Mouse (Mus musculus) hindbrain, embryonic 11.5 days (tissue): ENCODE results near the gene Aen. TPM values are rescaled to one million over a fixed set of nuclear protein-coding genes. Genes with fewer than 3 reads are reported as not detected.

ENCODE experiments used
- ATAC-seq: fragments of 200-750 bp; cut with Nextera tagmentation; 2 replicates; pipeline ENCODE4 v1.8.0; 2017; ENCODE audit warnings: mild to moderate bottlenecking, moderate TSS enrichment, moderate library complexity; ENCODE audit not compliant: low FRiP score
- DNase-seq: peaks from one replicate; pipeline ENCODE4 v3.0.0-alpha.2; 2015; ENCODE audit warnings: low spot score
- H3K27ac ChIP-seq: fragments of 300-500 bp; sonication (generic); 2 replicates; pipeline ENCODE4 v1.5.1; 2014; ENCODE audit warnings: mild to moderate bottlenecking, low read depth, low read length
- H3K27me3 ChIP-seq: fragments of 300-500 bp; sonication (generic); 2 replicates; pipeline ENCODE4 v1.6.1; 2014; ENCODE audit warnings: mild to moderate bottlenecking, low read length, moderate library complexity, mixed read lengths; ENCODE audit not compliant: control insufficient read depth, insufficient read depth
- H3K36me3 ChIP-seq: fragments of 300-500 bp; sonication (generic); 2 replicates; pipeline ENCODE4 v1.6.1; 2014; ENCODE audit warnings: mild to moderate bottlenecking, low read length, moderate library complexity, mixed read lengths; ENCODE audit not compliant: control insufficient read depth, insufficient read depth
- H3K4me1 ChIP-seq: fragments of 300-500 bp; sonication (generic); replicated peaks from 2 replicates; pipeline ENCODE4 v1.6.1; 2014; ENCODE audit warnings: low read length, mixed read lengths; ENCODE audit not compliant: control insufficient read depth, insufficient read depth
- H3K4me2 ChIP-seq: fragments of 300-500 bp; sonication (generic); replicated peaks from 2 replicates; pipeline ENCODE4 v1.6.1; 2014; ENCODE audit warnings: mild to moderate bottlenecking, low read depth, low read length
- H3K4me3 ChIP-seq: fragments of 300-500 bp; sonication (generic); 2 replicates; pipeline ENCODE4 v1.5.1; 2014; ENCODE audit warnings: low read depth, low read length
- H3K9ac ChIP-seq: fragments of 300-500 bp; sonication (generic); 2 replicates; pipeline ENCODE4 v1.6.1; 2014; ENCODE audit warnings: low read depth, low read length
- H3K9me3 ChIP-seq: fragments of 300-500 bp; sonication (generic); 2 replicates; pipeline ENCODE4 v1.6.1; 2016; ENCODE audit warnings: low read length; ENCODE audit not compliant: control insufficient read depth
- WGBS: fragments of 180-500 bp; shearing (Covaris S2); extraction: QIAGEN DNeasy Blood & Tissue Kit; methylation state at CpG from one replicate; pipeline ENCODE4 v1.1.7; 2014; 5-methylcytosine and 5-hydroxymethylcytosine counted together
- polyA plus RNA-seq: library from polyadenylated mRNA; unstranded; fragments of >200 nt; fragmentation: Nextera tagmentation; extraction: Ambion mirVana; gene quantifications from 2 replicates; pipeline ENCODE4 v1.2.1, GENCODE M21; 2014

Gene Aen
- polyA plus RNA-seq, 1 experiment from 2014 or later, result 37.4 TPM

DNA sequence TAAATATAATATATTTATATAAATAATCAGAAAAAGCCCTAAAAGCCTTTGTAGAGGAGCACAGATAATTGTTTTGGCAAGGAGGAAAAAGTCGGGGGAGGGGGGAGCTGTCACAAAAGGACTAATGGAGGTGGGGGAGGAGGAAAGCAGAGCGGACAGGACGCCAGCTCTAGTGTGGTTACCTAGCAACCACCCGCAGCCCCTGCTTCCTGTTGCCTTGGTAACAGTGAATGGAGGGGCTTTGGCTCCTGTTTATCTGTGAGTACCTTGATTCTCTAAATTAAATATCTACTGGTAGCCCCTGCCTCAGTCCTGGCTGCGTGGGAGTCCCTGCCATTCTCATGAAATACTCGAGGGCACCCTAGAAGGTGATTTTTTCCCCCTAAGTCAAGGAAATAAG is 11.5 kb upstream of the Aen start:
- DNase-seq (peak; percentile 83), ATAC-seq (peak; percentile 55)
- Histone ChIP-seq H3K4me3 (peak overlapping the region; percentile 10; the same call in 1 of the 2 replicates), H3K4me2 (peak overlapping the region; percentile 31), H3K27me3 (0 out of 2 replicates have a peak, but pooled peaks cover 7% of the 10 kb centered on the region), H3K9me3 (no peaks in the 10 kb centered on the region), H3K4me1 (peaks cover 9% of the 10 kb centered on the region; the same call in 1 of the 2 replicates), H3K9ac (no peak overlapping the region), H3K27ac (peak overlapping the region; percentile 12; the same call in 1 of the 2 replicates), H3K36me3 (no peaks in the 10 kb centered on the region)
- WGBS, result 8% methylated on average over 6 of the region's 6 CpGs

DNA sequence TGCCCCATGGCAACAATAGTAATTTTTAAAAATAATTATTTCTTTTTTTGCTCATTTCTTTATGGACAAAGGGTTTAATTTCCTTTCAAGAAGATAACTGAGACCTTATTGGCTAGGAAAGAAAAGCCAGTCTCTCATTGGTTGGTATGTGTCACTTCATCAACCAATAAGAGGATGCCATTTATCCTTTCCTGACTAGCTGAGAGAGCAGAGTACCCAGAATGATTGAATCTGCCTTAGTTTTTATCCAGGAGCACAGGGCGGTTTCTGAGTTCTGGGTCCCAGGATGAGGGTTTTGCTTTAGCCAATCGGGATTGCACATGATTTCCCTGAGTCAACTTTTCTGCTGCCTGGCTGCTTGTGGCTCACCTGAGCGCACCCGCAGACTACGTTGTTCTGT is 10.2 kb upstream of the Aen start:
- H3K4me1 ChIP-seq, result peaks cover 9% of the 10 kb centered on the region; the same call in 1 of the 2 replicates
- no peak overlapping the region for H3K9ac ChIP-seq
- ATAC-seq, result no peak
- peaks cover 9% of the 10 kb centered on the region; the same call in 1 of the 2 replicates for H3K27me3 ChIP-seq
- 87% methylated on average over 5 of the region's 5 CpGs for WGBS
- H3K36me3 ChIP-seq, result no peaks in the 10 kb centered on the region
- H3K4me3 ChIP-seq, result no peak overlapping the region
- no peak for DNase-seq
- no peak overlapping the region for H3K27ac ChIP-seq
- H3K4me2 ChIP-seq, result no peak overlapping the region
- no peaks in the 10 kb centered on the region for H3K9me3 ChIP-seq

DNA sequence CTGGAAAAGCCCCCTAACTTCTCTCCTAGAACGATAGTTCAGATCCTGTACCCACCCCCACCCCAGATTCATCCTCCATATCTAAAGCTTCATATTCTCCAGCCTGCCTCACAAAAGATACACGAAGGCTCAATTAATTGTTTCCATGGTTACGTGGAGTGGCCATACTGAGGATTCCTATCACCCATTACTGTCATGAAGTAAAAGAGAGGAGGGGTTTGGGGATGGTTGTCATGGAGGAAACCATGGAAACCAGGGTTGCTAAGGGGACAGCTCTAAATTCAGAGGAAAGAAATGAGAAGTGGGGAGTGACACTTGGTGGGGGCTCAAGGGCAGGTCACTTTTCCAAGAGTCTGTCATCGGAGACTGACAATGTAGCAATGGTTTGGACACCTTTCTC is 9.2 kb upstream of the Aen start:
- H3K27me3 ChIP-seq, result peaks cover 9% of the 10 kb centered on the region; the same call in 1 of the 2 replicates
- ATAC-seq, result 0 out of 2 replicates have a peak, but pooled peaks have one; percentile 6
- H3K4me2 ChIP-seq, result peak overlapping the region; percentile 12; the same call in 1 of the 2 replicates
- H3K9ac ChIP-seq, result no peak overlapping the region; the same call in 1 of the 2 replicates
- H3K27ac ChIP-seq, result peak overlapping the region; percentile 64; the same call in 1 of the 2 replicates
- H3K36me3 ChIP-seq, result no peaks in the 10 kb centered on the region
- H3K4me3 ChIP-seq, result no peak overlapping the region; the same call in 1 of the 2 replicates
- H3K9me3 ChIP-seq, result no peaks in the 10 kb centered on the region
- 34% methylated on average over 4 of the region's 4 CpGs for WGBS
- peak; percentile 71 for DNase-seq
- H3K4me1 ChIP-seq, result peaks cover 9% of the 10 kb centered on the region; the same call in 1 of the 2 replicates

DNA sequence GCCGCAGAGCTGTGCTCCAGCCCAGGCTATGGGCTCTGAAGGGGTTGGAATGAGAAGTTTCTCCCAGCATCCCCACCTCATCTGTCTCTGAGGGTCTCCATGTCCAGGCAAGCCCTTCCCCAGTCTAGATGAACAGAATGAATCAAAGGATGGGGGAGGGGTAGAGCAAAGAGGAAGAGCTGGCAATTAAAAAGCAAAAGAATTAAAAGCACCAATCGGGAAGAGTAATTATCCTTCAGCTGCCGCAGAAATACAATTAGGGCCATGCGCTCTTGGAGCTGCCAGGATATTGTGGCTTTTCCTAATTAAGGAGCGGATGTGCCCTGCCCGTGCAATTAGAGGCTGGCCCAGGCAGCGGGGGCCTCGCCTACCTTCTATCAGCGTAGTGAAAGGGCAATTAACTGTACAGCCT is 8.2 kb upstream of the Aen start:
- no peaks in the 10 kb centered on the region for H3K36me3 ChIP-seq
- H3K27me3 ChIP-seq, result peaks cover 9% of the 10 kb centered on the region; the same call in 1 of the 2 replicates
- H3K4me3 ChIP-seq, result no peak overlapping the region
- DNase-seq (peak; percentile 19), ATAC-seq (peak; percentile 34)
- H3K9me3 ChIP-seq, result no peaks in the 10 kb centered on the region
- H3K4me1 ChIP-seq, result peaks cover 7% of the 10 kb centered on the region; the same call in 1 of the 2 replicates
- 51% methylated on average over 9 of the region's 9 CpGs for WGBS
- H3K27ac ChIP-seq, result peak overlapping the region; percentile 64
- H3K9ac ChIP-seq, result peak overlapping the region; percentile 35; the same call in 1 of the 2 replicates
- H3K4me2 ChIP-seq, result peak overlapping the region; percentile 12; the same call in 1 of the 2 replicates

DNA sequence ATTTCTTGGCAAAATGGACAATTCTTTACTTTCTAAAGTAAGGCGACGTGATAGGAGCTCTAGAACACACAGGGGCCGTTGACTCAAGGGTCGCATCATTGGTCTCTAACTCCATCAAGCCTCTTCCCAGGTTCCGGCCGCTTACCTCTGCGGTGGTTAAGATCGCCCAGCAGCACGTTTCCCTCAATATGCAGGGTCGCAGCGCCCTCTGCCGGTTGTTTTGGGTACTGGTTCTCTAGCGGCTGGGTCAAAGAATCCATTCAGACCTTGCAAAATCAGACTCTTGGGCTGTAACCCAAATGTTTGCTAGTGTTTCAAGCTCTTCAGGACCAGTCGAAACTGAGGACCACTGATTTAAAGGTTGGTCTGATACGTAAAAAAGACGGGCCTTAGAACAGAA is 5.0 kb upstream of the Aen start:
- DNase-seq, result peak; percentile 97
- ATAC-seq, result no peak
- Histone ChIP-seq H3K9me3 (no peaks in the 10 kb centered on the region), H3K27me3 (peaks cover 4% of the 10 kb centered on the region; the same call in 1 of the 2 replicates), H3K36me3 (no peaks in the 10 kb centered on the region), H3K9ac (no peak overlapping the region), H3K4me2 (no peak overlapping the region), H3K27ac (no peak overlapping the region), H3K4me1 (0 out of 2 replicates have a peak, but pooled peaks cover 7% of the 10 kb centered on the region), H3K4me3 (no peak overlapping the region)
- 3% methylated on average over 16 of the region's 16 CpGs for WGBS

DNA sequence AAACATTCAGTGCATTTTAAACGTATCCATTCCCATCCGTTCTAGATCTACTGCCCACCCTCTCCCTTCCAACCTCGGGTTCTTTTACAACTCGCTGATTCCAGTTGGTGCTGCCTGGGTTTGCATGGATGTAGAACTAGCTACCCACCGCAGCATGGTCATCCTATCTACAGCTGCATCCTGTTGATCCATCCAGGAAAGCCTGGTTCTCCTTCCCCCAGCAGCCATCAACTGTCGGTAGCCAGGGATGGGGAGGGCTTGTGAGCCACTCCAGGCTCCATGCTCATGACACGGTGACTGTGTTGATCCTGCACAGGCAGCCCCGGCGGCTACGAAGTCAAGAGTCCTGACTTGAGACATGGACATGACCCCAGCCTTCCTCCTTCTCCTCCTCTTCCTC is 1.7 kb upstream of the Aen start:
- no peak overlapping the region for H3K9ac ChIP-seq
- H3K36me3 ChIP-seq, result no peaks in the 10 kb centered on the region
- ATAC-seq, result no peak
- peaks cover 2% of the 10 kb centered on the region; the same call in 1 of the 2 replicates for H3K27me3 ChIP-seq
- no peaks in the 10 kb centered on the region for H3K9me3 ChIP-seq
- H3K27ac ChIP-seq, result no peak overlapping the region
- no peak overlapping the region for H3K4me3 ChIP-seq
- peaks cover 6% of the 10 kb centered on the region; the same call in 1 of the 2 replicates for H3K4me1 ChIP-seq
- 90% methylated on average over 10 of the region's 10 CpGs for WGBS
- H3K4me2 ChIP-seq, result no peak overlapping the region
- DNase-seq, result no peak

DNA sequence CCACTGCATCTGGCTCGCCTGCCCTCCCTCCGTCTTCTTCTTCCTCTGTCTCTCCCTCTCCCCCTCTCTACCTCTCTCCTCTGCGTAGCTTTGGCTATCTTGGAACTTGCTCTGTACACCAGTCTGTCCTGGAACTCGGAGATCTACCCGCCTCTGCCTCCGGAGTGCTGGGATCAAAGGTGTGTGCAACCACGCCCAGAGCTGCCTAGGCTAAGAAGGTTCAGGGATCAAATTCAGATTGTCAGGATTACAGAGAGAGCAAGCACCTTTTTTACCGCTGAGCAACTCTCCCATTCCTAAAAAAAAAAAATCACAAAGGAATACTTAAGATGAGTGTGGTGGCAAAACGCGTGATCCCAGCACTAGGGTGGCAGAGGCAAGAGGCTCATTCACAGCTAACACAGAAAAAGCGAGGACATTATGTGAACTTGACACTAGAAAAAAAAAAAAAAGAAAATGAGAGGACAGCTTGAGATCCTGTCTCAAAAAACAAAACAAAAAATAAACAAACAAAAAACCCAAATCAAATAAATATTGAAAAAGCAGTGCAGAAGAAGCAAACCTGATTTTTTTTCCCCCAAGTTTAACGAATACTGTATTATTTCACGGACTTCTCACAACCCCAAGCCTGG is 517 bp upstream of the Aen start:
- Histone ChIP-seq H3K4me3 (peak overlapping the region; percentile 70), H3K4me1 (peaks cover 6% of the 10 kb centered on the region; the same call in 1 of the 2 replicates), H3K9ac (peak overlapping the region; percentile 46; the same call in 1 of the 2 replicates), H3K27me3 (no peaks in the 10 kb centered on the region), H3K36me3 (no peaks in the 10 kb centered on the region), H3K27ac (no peak overlapping the region), H3K9me3 (no peaks in the 10 kb centered on the region), H3K4me2 (peak overlapping the region; percentile 45)
- ATAC-seq (no peak), DNase-seq (peak; percentile 10)
- WGBS, result 59% methylated on average over 13 of the region's 13 CpGs

DNA sequence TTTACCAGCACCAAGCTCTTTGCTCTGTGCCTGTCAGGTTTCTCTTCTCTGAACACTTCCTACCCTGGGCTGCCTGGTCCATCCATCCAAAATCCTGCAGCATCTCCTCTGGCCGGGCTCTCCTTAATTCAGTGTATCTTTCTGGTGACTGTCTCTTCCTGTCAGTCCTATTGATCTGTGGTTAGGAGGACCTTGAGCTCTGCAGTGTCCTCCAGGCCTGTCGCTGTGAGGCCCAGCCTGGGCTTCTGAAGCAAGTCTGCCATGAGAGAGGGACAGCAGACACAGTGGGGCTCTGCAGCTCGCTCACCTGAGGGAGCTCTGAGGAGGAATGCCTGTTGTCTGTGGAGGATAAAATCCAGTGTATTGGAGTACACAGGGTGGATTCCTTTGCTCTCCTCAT is 1.9 kb downstream of the Aen start:
- H3K9ac ChIP-seq, result no peak overlapping the region
- ATAC-seq, result no peak
- WGBS, result 94% methylated on average over 3 of the region's 3 CpGs
- DNase-seq, result no peak
- H3K27ac ChIP-seq, result no peak overlapping the region
- H3K36me3 ChIP-seq, result no peaks in the 10 kb centered on the region
- H3K9me3 ChIP-seq, result no peaks in the 10 kb centered on the region
- H3K4me1 ChIP-seq, result peaks cover 6% of the 10 kb centered on the region; the same call in 1 of the 2 replicates
- no peaks in the 10 kb centered on the region for H3K27me3 ChIP-seq
- H3K4me2 ChIP-seq, result no peak overlapping the region
- no peak overlapping the region for H3K4me3 ChIP-seq
